Mouse (Mus musculus) liver, embryonic 14.5 days (tissue): ENCODE data around the gene Tspan32. TPM values are rescaled to one million over a fixed set of nuclear protein-coding genes. Genes with fewer than 3 reads are reported as not detected.

Source experiments
- ATAC-seq: fragments of 200-750 bp; cut with Nextera tagmentation; 2 replicates; pipeline ENCODE4 v1.8.0; 2017; ENCODE audit warnings: moderate number of reproducible peaks, mild to moderate bottlenecking, moderate library complexity; ENCODE audit not compliant: insufficient read depth
- DNase-seq, 3 experiments: peaks; one replicate each; pipeline ENCODE4 v3.0.0-alpha.2; 2012 to 2013; ENCODE audit warnings: low read depth in 3 of 3, low spot score in 3 of 3
- H3K27ac ChIP-seq: fragments of 300-500 bp; sonication (generic); 2 replicates; pipeline ENCODE4 v1.5.1; 2014; ENCODE audit warnings: moderate library complexity, mild to moderate bottlenecking, control low read depth, inconsistent platforms
- H3K27me3 ChIP-seq: fragments of 300-500 bp; sonication (generic); 2 replicates; pipeline ENCODE4 v1.6.1; 2014; ENCODE audit warnings: mild to moderate bottlenecking, low read length, moderate library complexity; ENCODE audit not compliant: control insufficient read depth, insufficient read depth
- H3K36me3 ChIP-seq: fragments of 300-500 bp; sonication (generic); replicated peaks from 2 replicates; pipeline ENCODE4 v1.6.1; 2014; ENCODE audit warnings: low read depth; ENCODE audit not compliant: control insufficient read depth, insufficient read depth
- H3K4me1 ChIP-seq, 2 experiments: fragments of 200-500 bp in 1 of 2; fragments of 300-500 bp in 1 of 2; sonication (generic) in 1 of 2; replicated peaks; 2 replicates each; pipeline ENCODE4 v1.6.1; 2012 to 2014; ENCODE audit warnings: antibody characterized with exemption in 1 of 2, inconsistent platforms in 1 of 2, low read length in 1 of 2; ENCODE audit not compliant: control insufficient read depth in 2 of 2, insufficient read depth in 2 of 2
- H3K4me2 ChIP-seq: fragments of 300-500 bp; sonication (generic); 2 replicates; pipeline ENCODE4 v1.6.1; 2014; ENCODE audit warnings: low read depth, mild to moderate bottlenecking, control low read depth, moderate library complexity
- H3K4me3 ChIP-seq, 2 experiments: fragments of 200-500 bp in 1 of 2; fragments of 300-500 bp in 1 of 2; sonication (generic) in 1 of 2; 2 replicates each; pipeline ENCODE4 v1.5.1; 2012 to 2014; ENCODE audit warnings: low read depth in 2 of 2, low read length in 2 of 2, mild to moderate bottlenecking in 2 of 2, control low read depth in 1 of 2, inconsistent platforms in 1 of 2, moderate library complexity in 1 of 2; ENCODE audit not compliant: insufficient read depth in 1 of 2
- H3K9ac ChIP-seq: fragments of 300-500 bp; sonication (generic); replicated peaks from 2 replicates; pipeline ENCODE4 v1.6.1; 2014; ENCODE audit warnings: mild to moderate bottlenecking, control low read depth, moderate library complexity
- H3K9me3 ChIP-seq: fragments of 300-500 bp; sonication (generic); 2 replicates; pipeline ENCODE4 v1.6.1; 2016; ENCODE audit warnings: low read length, mixed read lengths; ENCODE audit not compliant: control insufficient read depth
- CTCF ChIP-seq: IDR thresholded peaks from 2 replicates; pipeline ENCODE4 v1.5.1; 2016; ENCODE audit warnings: antibody characterized with exemption, low read depth, control low read depth
- EP300 ChIP-seq: IDR thresholded peaks from 2 replicates; pipeline ENCODE4 v1.6.1; 2016; ENCODE audit warnings: antibody characterized with exemption, low read depth
- WGBS: fragments of 180-500 bp; shearing (Covaris S2); extraction: QIAGEN DNeasy Blood & Tissue Kit; methylation state at CpG from one replicate; pipeline ENCODE4 v1.1.7; 2014; ENCODE audit not compliant: insufficient replicate concordance; 5-methylcytosine and 5-hydroxymethylcytosine counted together
- polyA plus RNA-seq, 2 experiments: library from polyadenylated mRNA; depleted of rRNA in 1 of 2; stranded (reverse) in 1 of 2; unstranded in 1 of 2; fragments of >200 nt; fragmentation: Nextera tagmentation in 1 of 2; extraction: Ambion mirVana in 1 of 2; gene quantifications; 2 replicates each; pipeline versions ENCODE4 v1.2.1 to v1.2.3; 2012 to 2014

Gene Tspan32
- polyA plus RNA-seq, 2 experiments, result 47.7 to 78.4 TPM

DNA sequence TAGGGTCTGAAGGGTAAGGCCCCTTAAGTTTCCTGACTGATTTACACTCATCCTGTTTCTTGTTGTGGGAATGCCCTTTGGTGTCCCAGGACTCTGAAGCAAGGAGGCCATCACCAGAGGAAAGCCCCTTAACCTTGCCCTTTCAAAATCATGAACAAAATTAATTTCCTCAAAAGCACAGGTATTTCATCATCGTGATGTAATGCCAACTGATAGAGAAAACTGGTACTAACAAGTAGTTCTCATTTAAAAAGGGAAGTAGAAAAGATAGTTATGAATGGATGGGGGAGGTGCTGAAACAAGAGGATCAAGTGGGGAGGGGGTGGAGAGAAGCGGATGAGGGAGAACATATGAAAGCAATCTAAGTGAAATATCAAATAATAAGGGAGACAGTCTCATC, 18.7 kb downstream of the Tspan32 start:
- Histone ChIP-seq H3K9ac (no peak overlapping the region), H3K27me3 (no peaks in the 10 kb centered on the region), H3K4me1 (no peaks in the 10 kb centered on the region; a peak in 1 of 4 replicates), H3K36me3 (no peaks in the 10 kb centered on the region), H3K9me3 (no peaks in the 10 kb centered on the region), H3K4me3 (no peak overlapping the region), H3K4me2 (no peak overlapping the region), H3K27ac (no peak overlapping the region)
- 54% methylated on average over 2 of the region's 2 CpGs for WGBS
- ATAC-seq, result no peak
- TF ChIP-seq EP300 (no peak), CTCF (no peak)
- DNase-seq, result no peak

DNA sequence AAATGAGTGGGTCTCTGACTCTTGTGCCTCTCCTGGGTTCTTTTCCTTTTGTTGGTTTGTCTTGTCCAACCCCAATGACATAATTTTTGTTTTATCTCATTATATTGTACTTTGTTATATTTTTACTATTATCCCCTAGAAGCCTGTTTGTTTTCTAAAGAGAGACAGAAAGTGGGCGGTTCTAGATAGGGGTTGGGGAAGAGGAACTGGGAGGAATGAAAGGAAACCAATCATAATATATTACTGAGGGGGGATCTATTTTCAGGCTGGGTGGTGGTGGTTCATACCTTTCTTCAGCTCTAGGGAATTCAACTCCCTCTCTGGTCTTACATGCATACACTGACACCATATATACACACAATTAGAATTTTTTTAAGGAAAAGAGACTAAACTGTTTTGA, 19.4 kb downstream of the Tspan32 start:
- no peaks in the 10 kb centered on the region; a peak in 1 of 4 replicates for H3K4me1 ChIP-seq
- no peak for ATAC-seq
- no peak overlapping the region for H3K9ac ChIP-seq
- no peak overlapping the region for H3K27ac ChIP-seq
- no peak for DNase-seq
- WGBS, result 44% methylated on average over 1 of the region's 1 CpGs
- no peaks in the 10 kb centered on the region for H3K9me3 ChIP-seq
- no peaks in the 10 kb centered on the region for H3K36me3 ChIP-seq
- no peak for TF ChIP-seq EP300
- TF ChIP-seq CTCF, result no peak
- no peaks in the 10 kb centered on the region for H3K27me3 ChIP-seq
- H3K4me2 ChIP-seq, result no peak overlapping the region
- H3K4me3 ChIP-seq, result no peak overlapping the region

DNA sequence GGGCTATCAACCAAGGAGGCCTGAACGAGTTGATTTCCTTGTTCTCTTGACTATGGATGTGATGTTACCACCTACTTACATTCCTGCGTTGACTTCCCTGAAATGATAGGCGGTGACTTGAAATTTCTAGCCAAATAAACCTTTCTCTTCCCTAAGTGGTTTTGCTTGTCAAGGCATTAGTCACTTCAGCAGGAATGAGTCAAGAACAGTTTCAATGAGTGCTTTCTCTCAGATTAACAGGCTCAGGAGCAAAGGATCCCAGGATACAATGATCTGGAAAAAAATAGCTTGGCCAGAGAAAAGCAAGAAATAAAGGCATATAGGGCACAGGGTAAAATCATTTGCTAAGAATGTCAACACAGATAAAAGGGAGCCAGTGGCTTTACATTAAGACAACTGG, 20.6 kb downstream of the Tspan32 start:
- H3K27ac ChIP-seq, result no peak overlapping the region
- no peaks in the 10 kb centered on the region; a peak in 1 of 4 replicates for H3K4me1 ChIP-seq
- DNase-seq (no peak), ATAC-seq (no peak)
- 66% methylated on average over 3 of the region's 3 CpGs for WGBS
- no peaks in the 10 kb centered on the region for H3K27me3 ChIP-seq
- no peak overlapping the region for H3K9ac ChIP-seq
- H3K4me2 ChIP-seq, result no peak overlapping the region
- H3K36me3 ChIP-seq, result no peaks in the 10 kb centered on the region
- TF ChIP-seq CTCF, result no peak
- no peak for TF ChIP-seq EP300
- H3K9me3 ChIP-seq, result no peaks in the 10 kb centered on the region
- H3K4me3 ChIP-seq, result no peak overlapping the region

DNA sequence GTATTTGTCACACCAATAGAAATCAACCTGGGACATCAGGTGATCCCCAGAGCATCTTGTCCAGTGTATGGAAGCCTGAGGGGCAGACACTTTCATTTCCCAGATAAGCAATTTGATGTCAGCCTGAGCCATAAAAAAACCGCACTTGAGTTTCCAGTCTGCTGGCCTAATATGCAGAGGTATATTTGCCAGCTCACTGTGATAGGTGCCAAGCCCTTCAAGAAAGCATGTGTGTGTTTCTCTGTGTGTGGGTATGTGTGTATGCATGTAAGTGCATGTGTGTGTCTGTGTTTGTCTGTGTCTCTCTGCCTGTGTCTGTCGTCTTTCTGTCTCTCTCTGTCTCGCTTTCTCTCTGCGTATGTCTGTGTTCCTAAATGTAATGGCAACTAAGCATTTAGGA, 22.4 kb downstream of the Tspan32 start:
- Histone ChIP-seq H3K9me3 (no peaks in the 10 kb centered on the region), H3K9ac (no peak overlapping the region), H3K36me3 (no peaks in the 10 kb centered on the region), H3K4me2 (no peak overlapping the region), H3K4me3 (no peak overlapping the region), H3K27me3 (no peaks in the 10 kb centered on the region), H3K27ac (no peak overlapping the region), H3K4me1 (no peaks in the 10 kb centered on the region)
- TF ChIP-seq CTCF (no peak), EP300 (no peak)
- ATAC-seq, result no peak
- WGBS, result 87% methylated on average over 4 of the region's 4 CpGs
- DNase-seq, result no peak

DNA sequence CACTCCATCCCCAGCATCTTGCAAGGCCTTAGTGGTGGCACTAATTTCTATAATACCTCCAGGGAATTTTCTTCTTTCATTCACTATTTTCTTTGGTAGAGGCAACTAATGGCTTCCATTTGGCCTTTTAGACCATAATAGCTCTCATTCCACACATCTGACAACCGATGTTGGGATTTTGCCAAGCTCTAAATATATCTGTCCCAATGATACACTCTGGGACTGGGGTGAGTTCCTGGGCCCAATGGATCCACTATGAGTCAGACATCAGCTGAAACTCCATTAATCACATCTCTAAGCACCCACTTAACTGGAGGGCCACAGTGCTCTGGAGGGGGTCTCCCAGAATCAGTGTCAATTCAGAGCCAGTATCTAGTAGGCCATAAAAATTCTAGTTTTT, 27.0 kb downstream of the Tspan32 start:
- Histone ChIP-seq H3K4me1 (no peaks in the 10 kb centered on the region), H3K36me3 (no peaks in the 10 kb centered on the region), H3K4me2 (no peak overlapping the region), H3K9ac (no peak overlapping the region), H3K9me3 (no peaks in the 10 kb centered on the region), H3K4me3 (no peak overlapping the region), H3K27me3 (no peaks in the 10 kb centered on the region), H3K27ac (no peak overlapping the region)
- DNase-seq (no peak), ATAC-seq (no peak)
- WGBS, result 73% methylated on average over 1 of the region's 1 CpGs
- TF ChIP-seq CTCF, result no peak
- no peak for TF ChIP-seq EP300

GRCm38 (mm10) chr7:143033581-143033980, 28.7 kb downstream of the Tspan32 start:
- no peak overlapping the region for H3K4me3 ChIP-seq
- peaks cover 0 to 4% of the 10 kb centered on the region in 2 experiments; a peak in 1 of 4 replicates for H3K4me1 ChIP-seq
- no peak overlapping the region for H3K9ac ChIP-seq
- H3K27ac ChIP-seq, result no peak overlapping the region
- no peak for ATAC-seq
- H3K27me3 ChIP-seq, result no peaks in the 10 kb centered on the region
- TF ChIP-seq EP300 (no peak), CTCF (no peak)
- H3K9me3 ChIP-seq, result no peaks in the 10 kb centered on the region
- no peaks in the 10 kb centered on the region for H3K36me3 ChIP-seq
- DNase-seq, result no peak
- WGBS, result 66% methylated on average over 4 of the region's 4 CpGs
- H3K4me2 ChIP-seq, result no peak overlapping the region
